Comparison of ENCODE assay signal across 11 mouse cellular contexts in genomic region chr13:45970920-45971536, GRCm38 (mm10). TPM values are rescaled to one million over a fixed set of nuclear protein-coding genes. Genes with fewer than 3 reads are reported as not detected.
DNase-seq lines count a peak whose midpoint lies in the region; ATAC-seq and TF ChIP-seq lines count a peak whose summit lies in the region.
"Had no signal": no experiment of that assay in that cellular context is flagged by ENCODE, and none has a peak within 500 bp of the region (broad histone marks: within the 10 kb centered on the region; RNA-seq: fewer than 3 reads in every experiment).

No protein-coding gene starts in this region.

- no peaks in the 10 kb centered on the region for H3K36me3 ChIP-seq in intestine, embryonic 16.5 days (ENCODE audit: control insufficient read depth, insufficient read depth, low read length)
- H3K36me3 ChIP-seq in stomach, postnatal 0 days (ENCODE audit: control insufficient read depth, insufficient read depth, low read length), result no peaks in the 10 kb centered on the region
- no peaks in the 10 kb centered on the region for H3K36me3 ChIP-seq in midbrain, embryonic 16.5 days (ENCODE audit: control insufficient read depth, insufficient read depth, low read length)

- H3K4me2 ChIP-seq in intestine, embryonic 16.5 days (ENCODE audit: low read depth, low read length), result no peak overlapping the region
- peak overlapping the region; percentile 28 for H3K4me2 ChIP-seq in stomach, postnatal 0 days (replicated peaks; ENCODE audit: low read depth)
- no peak overlapping the region for H3K4me2 ChIP-seq in midbrain, embryonic 16.5 days (ENCODE audit: low read length)

- WGBS in lung, adult 2 months, result 21% methylated on average over 12 of the region's 12 CpGs
- WGBS in intestine, embryonic 16.5 days, result 53% methylated on average over 12 of the region's 12 CpGs
- WGBS in stomach, postnatal 0 days, result 18% methylated on average over 12 of the region's 12 CpGs
- WGBS in midbrain, embryonic 16.5 days, result 44% methylated on average over 12 of the region's 12 CpGs

- H3K9ac ChIP-seq in intestine, embryonic 16.5 days (ENCODE audit: low read depth, low read length), result no peak overlapping the region
- H3K9ac ChIP-seq in stomach, postnatal 0 days (ENCODE audit: low read length), result no peak overlapping the region
- H3K9ac ChIP-seq in midbrain, embryonic 16.5 days (ENCODE audit: low read depth, low read length), result no peak overlapping the region

- H3K27me3 ChIP-seq in intestine, embryonic 16.5 days (replicated peaks; ENCODE audit: control insufficient read depth, insufficient read depth, low read length), result no peaks in the 10 kb centered on the region
- no peaks in the 10 kb centered on the region for H3K27me3 ChIP-seq in stomach, postnatal 0 days (ENCODE audit: control insufficient read depth, insufficient read depth, low read length)
- H3K27me3 ChIP-seq in midbrain, embryonic 16.5 days (ENCODE audit: control insufficient read depth, insufficient read depth, low read depth, low read length), result no peaks in the 10 kb centered on the region; the same call in 1 of the 2 replicates

- no peak; the same call in 1 of the 2 replicates for TF ChIP-seq POLR2A in lung, adult 2 months (IDR thresholded peaks at IDR 0.05; ENCODE audit: borderline replicate concordance, extremely low read depth, low read depth, low read length)

- no peaks in the 10 kb centered on the region for H3K9me3 ChIP-seq in intestine, embryonic 16.5 days (ENCODE audit: control insufficient read depth, low read length)
- no peaks in the 10 kb centered on the region for H3K9me3 ChIP-seq in stomach, postnatal 0 days (ENCODE audit: control insufficient read depth, low read length)
- no peaks in the 10 kb centered on the region for H3K9me3 ChIP-seq in midbrain, embryonic 16.5 days (replicated peaks; ENCODE audit: control insufficient read depth, low read length, poor library complexity, severe bottlenecking)

- peak; percentile 66 for ATAC-seq in intestine, embryonic 16.5 days
- ATAC-seq in stomach, postnatal 0 days (ENCODE audit: low FRiP score, low TSS enrichment), result peak; percentile 70
- no peak for ATAC-seq in midbrain, embryonic 16.5 days
- ATAC-seq: forebrain, embryonic 16.5 days had no signal

- peaks cover 9% of the 10 kb centered on the region; the same call in 1 of the 2 replicates for H3K4me1 ChIP-seq in lung, adult 2 months (ENCODE audit: control insufficient read depth, insufficient read depth, low read length)
- H3K4me1 ChIP-seq in intestine, embryonic 16.5 days (ENCODE audit: control insufficient read depth, insufficient read depth, low read length), result peaks cover 4% of the 10 kb centered on the region; the same call in 1 of the 2 replicates
- no peaks in the 10 kb centered on the region for H3K4me1 ChIP-seq in stomach, postnatal 0 days (replicated peaks; ENCODE audit: control insufficient read depth, insufficient read depth)
- H3K4me1 ChIP-seq in midbrain, embryonic 16.5 days (ENCODE audit: control insufficient read depth, insufficient read depth, low read length), result peaks cover 6% of the 10 kb centered on the region; the same call in 1 of the 2 replicates

- TF ChIP-seq CTCF in lung, adult 2 months (IDR thresholded peaks at IDR 0.05; ENCODE audit: insufficient read depth, low read length), result no peak
- TF ChIP-seq CTCF in stomach, postnatal 0 days (IDR thresholded peaks at IDR 0.05; ENCODE audit: low read depth), result no peak

- no peak overlapping the region for H3K27ac ChIP-seq in intestine, embryonic 16.5 days (ENCODE audit: low read length)
- H3K27ac ChIP-seq in stomach, postnatal 0 days (replicated peaks), result no peak overlapping the region
- no peak overlapping the region for H3K27ac ChIP-seq in midbrain, embryonic 16.5 days (ENCODE audit: low read length)

- peak; percentile 32 for DNase-seq in embryo, embryonic 10 days (ENCODE audit: low spot score)
- DNase-seq in embryo, embryonic 10.5 days (ENCODE audit: low spot score), result no peak
- DNase-seq in lung, adult 2 months, result no peak
- DNase-seq in lung, postnatal 14 days, result no peak
- no peak for DNase-seq in stomach, postnatal 0 days (ENCODE audit: low spot score)
- no peak for DNase-seq in embryo, embryonic 9.5 days (ENCODE audit: extremely low spot score)
- DNase-seq: cerebellum, postnatal 25 days; layer of hippocampus, postnatal 36 days had no signal

- no peak for TF ChIP-seq EP300 in stomach, postnatal 0 days (optimal IDR thresholded peaks at IDR 0.05)

- H3K4me3 ChIP-seq in lung, adult 2 months (replicated peaks; ENCODE audit: extremely low read depth, low read depth, low read length), result peak overlapping the region; percentile 40
- H3K4me3 ChIP-seq in intestine, embryonic 16.5 days (ENCODE audit: low read length), result no peak overlapping the region
- H3K4me3 ChIP-seq in stomach, postnatal 0 days (ENCODE audit: low read depth, low read length), result 0 out of 2 replicates have a peak overlapping the region, but pooled peaks have one; percentile 14
- no peak overlapping the region for H3K4me3 ChIP-seq in midbrain, embryonic 16.5 days (ENCODE audit: low read depth, low read length)

RNA-seq across cellular contexts. Expression of gene Atxn1, which starts 6.2 kb away (rescaled TPM):
- 16.7 and 19.8 TPM in 2 replicates for polyA plus RNA-seq in lung, adult 2 months (2012; rRNA removed)
- 5.0 and 5.3 TPM in 2 replicates for polyA plus RNA-seq in intestine, embryonic 16.5 days (2015; fragmentation: Nextera tagmentation; extraction: Ambion mirVana)
- polyA plus RNA-seq in stomach, postnatal 0 days (2015; fragmentation: Nextera tagmentation; extraction: Ambion mirVana), result 7.0 TPM in 2 replicates
- polyA plus RNA-seq in midbrain, embryonic 16.5 days (2015; fragmentation: Nextera tagmentation; extraction: Ambion mirVana), result 10.4 and 10.8 TPM in 2 replicates

Comparison
In these comparisons a context has a peak if more than half of its experiments do, and no peak if none do; other contexts are left out.
1. H3K4me3 ChIP-seq: peak in lung, adult 2 months (single experiment) and stomach, postnatal 0 days (single experiment); none in intestine, embryonic 16.5 days (single experiment) and midbrain, embryonic 16.5 days (single experiment).